Mouse (Mus musculus) heart, postnatal 36 days (tissue): ENCODE results near the gene Lmbrd2. TPM values are rescaled to one million over a fixed set of nuclear protein-coding genes. Genes with fewer than 3 reads are reported as not detected.
"Not testable (repeated sequence)": the region's sequence is repeated elsewhere in the genome, so short reads cannot be mapped to it uniquely, and the experiment has no call there.

Source experiments
- DNase-seq, 2 experiments: peaks; one replicate each; pipeline ENCODE4 v3.0.0; 2021 to 2022
- intact Hi-C: fragments of 180-260 bp; cut with DNase I; formaldehyde crosslinking; loops from one replicate; pipeline ENCODE4 v1.15.1; 2025
- total RNA-seq, 2 experiments: library from RNA; stranded (reverse); gene quantifications; 2 replicates each; pipeline ENCODE4 v1.2.3; 2021

Lmbrd2 gene
- total RNA-seq, 2 experiments from 2014 or later, result 11.7 to 12.8 TPM

DNA sequence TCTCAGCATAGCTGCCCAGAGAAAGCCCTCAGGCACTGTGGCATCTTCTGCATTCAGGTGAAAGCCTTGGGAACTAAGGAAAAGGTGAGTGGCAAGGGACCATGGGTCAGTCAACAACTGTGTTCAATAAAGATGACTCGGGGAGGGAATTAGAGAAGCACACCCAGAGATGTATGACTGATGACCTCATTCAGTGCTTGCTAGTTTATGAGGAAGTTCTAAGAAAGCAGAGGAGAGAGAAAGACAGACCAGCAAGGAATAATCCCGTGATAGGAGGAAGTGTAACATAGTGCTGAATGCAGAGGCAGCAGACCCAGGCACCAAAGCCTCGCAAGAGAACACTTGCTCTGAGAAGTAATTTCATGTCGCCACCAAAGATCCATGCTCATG, 8.9 kb upstream of the Lmbrd2 start:
- no peak for DNase-seq
- intact Hi-C loops, result no loop called here

DNA sequence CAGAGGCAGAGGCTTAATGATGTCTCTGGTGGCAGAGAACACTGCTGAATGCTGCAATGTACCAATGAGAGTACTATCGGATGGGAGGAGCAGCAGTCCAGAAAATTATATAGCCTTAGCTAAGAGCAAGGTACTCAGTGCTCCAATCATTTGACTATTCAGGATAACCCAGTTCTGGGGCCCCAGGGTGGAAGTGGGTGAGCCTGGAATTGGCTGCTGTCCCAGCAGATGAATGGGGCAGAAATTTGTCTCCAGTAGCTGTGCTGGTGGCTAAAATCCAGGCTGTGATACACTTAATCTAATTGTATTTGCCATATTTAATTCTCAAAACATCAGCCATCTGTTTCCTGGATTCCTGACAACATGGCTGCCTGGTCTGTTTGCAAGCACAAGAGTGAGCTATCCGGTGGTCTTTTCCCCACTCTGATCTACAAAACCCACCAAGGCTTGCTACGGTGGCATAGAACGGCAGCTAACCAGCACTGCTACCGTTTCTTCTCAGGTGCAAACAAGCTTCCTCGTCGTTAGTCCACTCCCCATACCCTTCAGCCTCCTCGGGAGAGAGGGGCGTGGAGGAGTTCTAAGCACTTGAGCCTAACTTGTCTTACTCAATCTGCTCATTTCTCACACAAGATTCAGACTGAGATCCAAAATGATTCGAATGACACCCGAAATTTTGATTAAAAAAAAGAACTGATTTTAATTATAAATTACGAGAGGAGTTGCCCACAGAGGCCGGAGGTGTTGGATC, 7.5 kb upstream of the Lmbrd2 start:
- intact Hi-C loops, result no loop called here

DNA sequence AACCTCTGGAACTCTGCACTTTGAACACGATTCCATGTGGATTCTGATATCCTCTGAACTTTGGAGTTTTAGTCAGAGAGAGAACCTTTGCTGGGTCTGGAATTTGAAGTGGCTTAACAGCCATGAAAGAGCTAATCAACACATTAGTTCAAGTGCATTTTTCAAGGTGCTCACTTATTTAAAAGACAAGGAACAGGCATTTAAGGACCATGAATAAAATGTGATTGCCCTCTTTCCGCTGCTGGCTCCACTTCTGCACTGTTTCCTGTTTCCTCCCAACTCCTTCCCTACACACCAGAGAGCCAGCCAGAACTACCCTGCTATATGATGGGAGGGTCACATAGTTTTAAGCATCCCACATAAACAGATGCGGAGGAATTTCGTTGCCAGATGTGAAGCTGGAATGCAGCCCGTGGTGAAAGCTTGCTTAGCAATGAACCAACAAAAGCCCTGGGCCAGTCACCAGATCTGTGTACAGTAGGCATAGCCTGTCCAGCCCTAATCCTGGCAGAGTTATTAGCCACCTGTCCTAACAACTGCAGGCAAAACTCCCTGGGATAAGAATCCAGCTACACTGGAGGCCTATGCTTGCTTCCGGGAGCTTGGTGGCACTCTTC, 5.4 kb upstream of the Lmbrd2 start:
- intact Hi-C loops, result no loop called here

More for the DNA sequence above, 7.5 kb upstream of the Lmbrd2 start:
- DNase-seq, result no peak

DNA sequence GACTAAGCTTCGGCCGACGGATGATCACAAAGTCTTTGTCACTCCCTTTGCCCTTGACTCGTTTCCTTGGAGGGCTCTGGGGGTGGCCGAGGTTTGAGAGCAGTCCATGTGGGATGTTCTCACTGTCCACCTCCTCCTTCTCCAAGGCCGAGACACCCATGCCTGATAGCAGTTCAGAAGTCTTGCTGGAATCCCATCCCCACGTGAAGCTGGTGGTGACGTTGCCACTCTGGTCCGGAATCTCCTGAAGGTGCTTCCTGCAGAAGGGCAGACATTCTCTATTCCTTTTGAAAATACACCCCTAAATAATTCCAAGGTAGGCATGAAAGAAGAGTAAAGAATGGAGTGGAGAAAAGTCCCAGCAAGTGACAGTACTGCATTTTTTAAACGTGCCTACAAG, 903 bp upstream of the Lmbrd2 start:
- no peak for DNase-seq
- intact Hi-C loops, result no loop called here

More for the DNA sequence above, 5.4 kb upstream of the Lmbrd2 start:
- DNase-seq, result peak in 1 of 2 experiments; percentile 22

DNA sequence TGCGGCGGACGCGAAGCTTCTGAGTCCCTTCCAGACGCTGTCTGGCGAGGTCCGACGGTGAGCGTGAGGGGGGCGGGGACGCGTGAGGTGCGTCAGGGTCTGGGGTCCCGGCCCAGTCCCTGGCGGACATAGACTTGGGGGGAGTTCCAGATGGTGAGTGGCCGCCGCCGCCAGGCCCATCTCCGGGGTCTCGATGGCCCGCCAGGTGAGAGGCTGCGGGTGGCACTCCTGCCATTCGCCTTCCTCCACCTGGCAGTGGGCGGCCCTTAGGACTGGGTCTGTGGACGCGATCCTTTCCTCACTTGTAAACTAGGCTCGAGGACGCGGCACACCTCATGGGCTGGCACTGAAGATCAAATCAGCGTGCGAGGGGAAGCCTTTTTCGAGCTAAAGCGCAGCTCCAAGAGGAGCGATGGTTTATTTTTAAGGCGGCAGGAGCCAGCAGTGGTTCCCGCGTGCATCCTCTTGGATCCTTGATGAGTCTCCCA, 378 bp downstream of the Lmbrd2 start:
- intact Hi-C loops, result loop anchor here (2.0 kb wide), 1 partner anchor 70 kb away; the partner anchor contains the start of gene Nadk2
- DNase-seq, result no peak

DNA sequence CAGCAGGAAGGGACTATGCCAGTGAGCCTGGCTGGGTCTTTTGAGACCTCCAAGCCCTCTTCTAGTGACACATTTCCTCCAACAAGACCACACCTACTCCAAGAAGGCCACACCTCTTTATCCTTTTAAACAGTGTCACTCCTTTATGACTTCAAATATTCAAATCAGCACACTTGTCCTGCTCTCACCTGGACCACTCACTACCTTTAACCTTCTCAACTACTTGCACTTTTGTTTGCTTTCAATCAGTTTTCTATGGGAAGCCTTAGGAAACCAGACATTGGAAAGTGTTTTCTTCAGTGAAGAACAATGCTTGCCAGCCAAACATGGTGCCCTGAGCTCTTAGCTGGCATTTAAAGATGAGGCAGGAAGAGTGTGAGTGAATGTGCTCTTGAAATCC, 15.0 kb downstream of the Lmbrd2 start, which contains the start of gene Skp2:
TSS of gene Skp2 (minus strand) at position 101 of the 400 bp plus-strand sequence.
- no peak for DNase-seq
- intact Hi-C loops, result no loop called here

DNA sequence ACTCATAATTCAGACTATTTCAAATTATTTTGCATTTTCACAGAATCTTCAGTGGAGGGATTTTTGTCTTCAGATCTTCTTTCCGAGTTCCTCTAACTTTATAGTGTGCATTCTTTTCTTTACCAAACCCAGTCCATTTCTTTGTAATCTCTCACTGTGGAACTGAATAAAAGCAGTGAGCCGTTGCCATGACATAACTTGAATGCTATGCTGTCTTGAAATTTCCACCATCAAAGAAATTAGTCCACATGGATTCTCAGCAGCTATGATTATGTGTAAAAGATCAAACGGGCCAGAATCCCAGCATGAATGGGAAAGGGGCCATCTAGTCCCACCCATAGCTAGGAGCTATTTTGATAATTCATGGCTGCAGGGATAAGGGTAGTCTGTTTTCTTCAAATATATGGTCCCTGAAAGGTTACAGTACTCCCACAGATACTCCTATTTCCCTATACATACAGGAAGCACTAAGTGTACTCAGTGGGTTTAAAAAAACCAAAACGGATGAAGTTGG, 22.3 kb downstream of the Lmbrd2 start:
- DNase-seq, result no peak
- intact Hi-C loops, result loop anchor here (5.0 kb wide), 1 partner anchor 40 kb away; no protein-coding TSS in a partner anchor

DNA sequence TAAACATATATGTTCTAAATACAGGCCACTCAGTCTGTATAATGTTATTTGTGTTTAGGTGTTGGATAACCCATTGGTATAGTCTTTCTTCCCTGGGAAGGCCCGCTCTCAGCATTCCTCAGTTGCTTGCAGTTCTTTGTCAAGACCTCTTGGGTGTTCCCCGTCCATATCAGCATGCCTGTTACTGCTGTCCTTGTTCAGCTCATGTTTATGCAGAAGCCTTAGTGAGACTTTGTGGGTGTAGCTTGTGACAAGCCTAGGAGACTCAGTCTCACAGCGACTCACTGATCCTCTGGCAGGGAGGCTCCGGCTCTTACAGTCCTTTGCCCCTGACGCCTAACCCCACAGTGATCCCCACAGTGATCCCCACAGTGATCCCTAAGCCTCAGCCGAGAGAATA, 23.8 kb downstream of the Lmbrd2 start:
- intact Hi-C loops, result loop anchor here (5.0 kb wide), 1 partner anchor 42 kb away; no protein-coding TSS in a partner anchor

DNA sequence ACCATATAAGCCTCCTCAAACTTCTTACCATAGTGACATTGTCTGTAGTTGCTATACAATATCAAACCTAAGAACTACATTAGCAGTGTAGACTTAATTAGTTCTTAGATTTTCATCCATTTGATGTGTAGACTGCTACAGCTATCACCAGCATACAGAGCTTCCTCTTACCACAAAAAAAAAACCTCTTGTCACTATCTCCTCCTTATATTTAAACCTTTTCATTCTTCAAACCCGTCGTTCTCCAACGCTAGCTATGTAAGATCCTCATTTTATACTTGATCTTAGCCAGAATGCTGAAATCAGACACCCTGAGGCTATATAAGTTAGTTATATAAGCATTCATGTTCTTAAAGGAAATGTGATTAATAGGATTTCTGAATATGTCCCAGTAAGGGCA, 36.7 kb downstream of the Lmbrd2 start:
- DNase-seq, result no peak
- intact Hi-C loops, result no loop called here

More for the DNA sequence above, 23.8 kb downstream of the Lmbrd2 start:
- DNase-seq, result no peak

DNA sequence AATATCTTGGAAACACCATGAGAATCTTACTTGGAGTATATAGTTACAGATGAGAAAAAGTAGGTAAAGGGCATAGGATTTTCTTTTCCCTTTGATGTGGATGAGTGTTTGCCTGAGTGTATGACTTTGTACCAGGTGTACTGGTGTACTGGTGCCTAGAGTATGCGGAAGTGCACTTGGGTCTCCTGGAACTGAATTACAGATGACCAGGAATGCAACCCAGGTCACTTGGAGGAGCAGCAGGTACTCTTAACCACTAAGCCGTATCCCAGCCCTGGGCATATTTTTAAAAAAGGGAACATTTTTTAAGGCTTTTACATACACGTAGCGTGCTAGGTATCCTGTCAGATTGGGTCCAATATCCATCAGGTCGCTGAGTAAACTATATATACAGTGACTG, 43.6 kb downstream of the Lmbrd2 start:
- intact Hi-C loops, result loop anchor here (5.0 kb wide), 1 partner anchor 62 kb away; no protein-coding TSS in a partner anchor
- no peak for DNase-seq

DNA sequence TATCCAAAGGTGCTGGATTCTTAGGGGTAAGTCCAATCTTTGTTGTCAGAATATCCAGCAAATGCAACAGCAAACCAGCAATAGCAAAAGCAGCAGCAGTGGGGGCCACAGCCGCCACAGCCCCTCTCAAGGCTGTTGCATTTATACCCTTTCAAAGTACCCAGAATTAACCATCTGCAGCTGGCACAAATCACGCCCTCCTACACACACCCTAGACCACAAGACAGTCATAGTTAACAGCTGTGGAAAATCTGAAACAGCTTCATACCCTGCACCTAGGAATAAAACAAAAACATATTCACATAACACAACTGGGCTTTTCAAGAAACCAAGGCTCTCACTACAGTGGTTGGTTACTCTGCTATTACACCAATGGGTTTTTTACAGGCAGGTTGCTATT, 49.4 kb downstream of the Lmbrd2 start:
- intact Hi-C loops, result no loop called here
- DNase-seq, result no peak

DNA sequence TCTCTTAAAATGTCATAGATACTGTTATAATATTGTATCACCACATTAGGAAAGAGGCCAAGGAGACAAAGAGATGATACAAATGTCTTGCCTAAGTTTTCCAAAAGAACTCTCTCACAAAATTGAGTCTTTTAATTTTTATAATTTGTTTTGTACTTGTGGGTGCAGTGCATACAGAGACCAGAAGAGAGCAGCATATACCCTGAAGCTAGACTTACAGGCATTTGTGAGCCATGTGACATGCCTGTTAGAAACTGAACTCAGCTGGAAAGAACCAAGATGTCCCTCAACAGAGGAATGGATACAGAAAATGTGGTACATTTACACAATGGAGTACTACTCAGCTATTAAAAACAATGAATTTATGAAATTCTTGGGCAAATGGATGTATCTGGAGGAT, 52.3 kb downstream of the Lmbrd2 start:
- DNase-seq, intact Hi-C loops: not testable (repeated sequence)

DNA sequence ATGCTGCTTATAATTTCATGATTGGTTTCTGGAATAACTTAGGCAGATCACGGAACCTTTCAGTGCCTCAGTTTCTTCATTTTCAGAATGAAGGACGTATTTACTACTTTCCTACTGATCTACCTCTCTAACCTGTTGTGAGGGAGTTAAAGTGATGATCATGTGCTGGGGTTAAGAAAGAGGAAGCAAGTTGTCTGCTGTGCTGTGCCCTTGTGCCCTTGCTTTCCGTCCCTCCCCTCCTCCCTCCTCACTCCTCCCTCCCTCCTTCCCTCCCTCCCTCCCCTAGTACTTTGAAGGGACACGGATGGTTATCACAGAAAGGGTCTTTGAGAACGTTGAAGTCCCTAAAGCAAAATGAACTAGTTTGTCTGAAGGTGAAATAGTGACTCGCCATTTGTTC, 58.1 kb downstream of the Lmbrd2 start:
- no peak for DNase-seq
- intact Hi-C loops, result no loop called here

DNA sequence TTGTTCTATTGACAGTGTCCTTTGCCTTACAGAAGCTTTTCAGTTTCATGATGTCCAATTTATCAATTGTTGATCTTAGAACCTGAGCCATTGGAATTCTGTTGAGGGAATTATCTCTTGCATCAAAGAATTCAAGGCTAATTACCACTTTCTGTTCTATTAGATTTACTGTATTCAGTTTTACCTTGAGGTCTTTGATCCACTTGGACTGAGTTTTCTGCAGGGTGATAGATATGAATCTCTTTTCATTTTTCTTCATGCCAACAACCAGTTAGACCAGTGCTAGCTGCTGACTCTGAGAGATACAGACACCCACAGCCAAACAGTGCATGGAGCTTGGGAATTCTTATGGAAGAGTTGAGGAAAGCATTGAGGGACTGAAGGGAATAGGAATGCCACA, 71.5 kb downstream of the Lmbrd2 start:
- DNase-seq, result no peak
- intact Hi-C loops, result no loop called here

DNA sequence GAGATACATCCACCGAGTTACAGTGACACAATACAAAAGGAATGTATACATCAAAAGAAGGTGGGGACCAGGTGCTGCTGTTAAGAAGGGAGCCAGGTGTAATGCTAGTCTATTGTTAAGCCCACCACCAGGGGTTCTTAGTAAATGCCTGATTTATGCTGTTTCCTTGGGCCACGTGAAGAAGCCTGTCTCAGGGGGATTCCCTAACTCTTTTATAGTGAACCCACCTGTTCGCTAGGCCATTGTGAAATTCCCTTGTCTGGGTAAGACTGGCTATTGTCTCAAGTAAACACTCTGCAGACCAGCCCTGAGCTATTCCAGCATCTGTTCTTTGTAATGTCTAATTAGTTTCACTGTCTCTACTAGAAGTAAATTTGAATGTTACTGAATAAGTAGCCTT, 72.7 kb downstream of the Lmbrd2 start:
- intact Hi-C loops, DNase-seq: not testable (repeated sequence)

DNA sequence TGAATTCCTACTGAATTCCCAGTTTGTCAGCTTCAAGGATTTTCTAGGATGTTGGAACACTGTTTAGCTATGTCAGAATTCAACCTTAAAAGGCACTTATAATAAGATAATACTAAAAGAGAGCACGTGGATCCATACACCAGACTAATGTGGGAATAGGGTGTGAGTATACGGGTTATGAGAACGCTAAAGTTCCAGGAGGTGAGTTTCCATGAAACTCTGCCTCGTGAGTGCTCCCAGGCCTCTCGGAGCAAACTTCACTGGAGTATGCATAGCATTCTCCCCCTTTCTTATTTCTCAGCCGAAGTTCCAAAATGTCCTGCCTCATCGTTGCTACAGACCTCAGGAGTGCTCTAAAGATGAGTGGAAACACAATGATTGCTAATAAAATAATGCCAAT, 73.1 kb downstream of the Lmbrd2 start:
- DNase-seq, intact Hi-C loops: not testable (repeated sequence)

DNA sequence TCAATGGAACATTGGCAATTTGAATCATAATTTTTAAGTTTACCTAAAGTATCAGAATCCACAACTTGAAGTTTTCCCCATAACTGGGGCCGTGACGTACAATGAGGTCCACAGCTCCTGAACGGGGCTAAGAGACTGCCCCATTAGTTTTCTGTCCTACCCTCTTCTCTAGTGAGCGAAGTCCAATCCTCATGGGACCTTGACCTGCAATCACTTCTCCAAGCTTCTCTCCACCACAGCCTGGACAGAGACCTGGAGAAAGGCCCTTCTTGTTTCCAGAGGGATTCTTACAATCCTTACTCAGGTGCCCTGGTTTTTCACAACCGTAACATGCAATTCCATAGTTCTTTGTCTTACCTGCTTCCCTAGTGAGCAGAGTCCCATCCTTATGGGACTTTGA, 76.1 kb downstream of the Lmbrd2 start:
- no peak for DNase-seq
- intact Hi-C loops, result no loop called here

DNA sequence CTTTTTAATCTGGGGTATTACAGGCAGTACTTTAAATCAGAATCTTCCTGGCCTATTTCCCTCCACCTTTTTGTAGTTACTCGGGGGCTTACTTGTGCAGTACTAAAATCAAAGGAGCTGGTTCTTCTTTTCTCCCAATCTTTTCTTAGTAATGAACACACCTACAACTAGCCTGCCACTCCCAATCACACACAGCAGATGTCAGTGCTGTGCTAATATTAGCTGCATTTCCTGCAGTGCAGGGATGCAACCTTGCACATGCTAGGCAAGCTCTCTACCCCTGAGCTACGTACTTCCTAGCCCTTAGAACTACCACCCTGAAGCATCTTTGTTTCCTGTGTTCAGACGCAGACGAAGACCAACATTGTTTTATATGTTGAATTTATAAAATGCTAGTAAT, 90.6 kb downstream of the Lmbrd2 start:
- DNase-seq, intact Hi-C loops: not testable (repeated sequence)

DNA sequence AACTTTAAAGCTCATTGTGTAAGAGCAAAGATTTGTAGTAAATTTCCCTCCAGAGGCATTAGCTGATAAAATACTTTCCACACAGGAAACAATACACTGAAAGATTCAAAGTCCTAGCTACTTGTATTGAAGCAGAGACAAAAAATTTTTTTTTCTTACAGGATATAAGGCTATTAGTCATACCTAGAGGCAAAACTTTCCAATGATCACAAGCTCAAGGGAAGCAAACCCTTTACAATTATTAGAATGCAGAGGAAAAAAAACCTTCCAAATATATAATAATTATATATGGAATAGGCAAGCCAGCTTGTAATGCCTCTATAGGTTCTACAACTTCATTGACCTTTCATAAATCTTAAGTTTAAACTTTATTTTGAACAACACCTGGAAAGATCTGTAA, 106.0 kb downstream of the Lmbrd2 start:
- no peak for DNase-seq
- intact Hi-C loops, result no loop called here
